Mouse (Mus musculus) MEL (cell line): ENCODE data around the gene Phospho2.
A peak's percentile ranks its signal among the peaks of the same experiment; 100 is the strongest.

ENCODE experiments used
- CTCF ChIP-seq, 3 experiments: IDR thresholded peaks in 2 of 3; conservative IDR thresholded peaks in 1 of 3; 2 replicates each; pipeline ENCODE4 v1.5.1; 2011 to 2012; ENCODE audit warnings: low read length in 3 of 3, low read depth in 2 of 3, mild to moderate bottlenecking in 2 of 3, improper control_type of control experiment in 1 of 3, inconsistent platforms in 1 of 3, mixed read lengths in 1 of 3, moderate library complexity in 1 of 3; ENCODE audit not compliant: control insufficient read depth in 1 of 3, insufficient read depth in 1 of 3, poor library complexity in 1 of 3, severe bottlenecking in 1 of 3
- POLR2A ChIP-seq, 2 experiments: IDR thresholded peaks; 2 replicates each; pipeline ENCODE4 v1.6.1; 2011 to 2012; ENCODE audit warnings: low read length in 2 of 2, mild to moderate bottlenecking in 2 of 2, control low read depth in 1 of 2, improper control_type of control experiment in 1 of 2, low read depth in 1 of 2, moderate library complexity in 1 of 2; ENCODE audit not compliant: control insufficient read depth in 1 of 2, insufficient read depth in 1 of 2, poor library complexity in 1 of 2

GRCm38 (mm10) chr2:69821711-69822110 is 32.3 kb downstream of the Phospho2 start, which contains the start of gene Klhl23:
- peak in 1 of 2 experiments; percentile 84; a peak in 2 of 4 replicates for TF ChIP-seq POLR2A (IDR thresholded peaks at IDR 0.05; ENCODE audit: control insufficient read depth in 1 of 2, insufficient read depth in 1 of 2, low read depth in 1 of 2, low read length in 2 of 2, poor library complexity in 1 of 2)
- TF ChIP-seq CTCF (IDR thresholded peaks at IDR 0.05 in 2 of 3, conservative IDR thresholded peaks at IDR 0.05 in 1 of 3; ENCODE audit: control insufficient read depth in 1 of 3, insufficient read depth in 1 of 3, low read depth in 2 of 3, low read length in 3 of 3, poor library complexity in 1 of 3, severe bottlenecking in 1 of 3): no peak
